Mouse (Mus musculus) lung, adult 2 months (tissue): ENCODE results near the gene Slc13a3.

Source experiments
- CTCF ChIP-seq: fragments of 200-500 bp; IDR thresholded peaks from 2 replicates; pipeline ENCODE4 v1.5.1; 2011; ENCODE audit warnings: mild to moderate bottlenecking, low read length, control low read depth; ENCODE audit not compliant: insufficient read depth
- POLR2A ChIP-seq: fragments of 200-500 bp; IDR thresholded peaks from 2 replicates; pipeline ENCODE4 v1.6.1; 2011; ENCODE audit warnings: low read depth, mild to moderate bottlenecking, control low read depth, low read length, borderline replicate concordance; ENCODE audit errors: extremely low read depth

DNA sequence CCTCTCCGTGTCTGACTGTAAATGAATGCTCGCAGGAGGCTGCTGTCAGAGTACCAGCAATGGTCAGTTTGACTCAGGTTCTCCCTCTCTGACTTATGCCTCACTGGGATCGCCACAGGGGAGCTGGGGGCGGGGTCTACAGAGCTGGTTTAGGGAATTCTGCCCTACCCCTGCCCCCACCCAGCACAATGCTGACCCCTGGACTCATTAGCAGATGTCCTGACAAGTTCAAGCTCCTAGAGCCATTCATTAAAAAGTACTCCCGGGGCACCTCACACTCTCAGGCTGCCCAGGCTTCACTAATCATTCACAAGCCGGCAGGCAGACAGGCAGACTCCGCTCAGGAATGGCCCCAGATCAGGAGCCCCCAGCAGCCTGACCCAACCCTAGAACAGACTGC, 13.4 kb downstream of the Slc13a3 start:
- no peak for TF ChIP-seq CTCF
- no peak for TF ChIP-seq POLR2A
